Mouse (Mus musculus) frontal cortex, postnatal 10 days (tissue): ENCODE measurements around the gene Zfp462.

Experiments used
- DNase-seq, 2 experiments: peaks; one replicate each; pipeline ENCODE4 v3.0.0; 2022; ENCODE audit warnings: low spot score in 2 of 2, mixed read lengths in 1 of 2

Zfp462 gene

DNA sequence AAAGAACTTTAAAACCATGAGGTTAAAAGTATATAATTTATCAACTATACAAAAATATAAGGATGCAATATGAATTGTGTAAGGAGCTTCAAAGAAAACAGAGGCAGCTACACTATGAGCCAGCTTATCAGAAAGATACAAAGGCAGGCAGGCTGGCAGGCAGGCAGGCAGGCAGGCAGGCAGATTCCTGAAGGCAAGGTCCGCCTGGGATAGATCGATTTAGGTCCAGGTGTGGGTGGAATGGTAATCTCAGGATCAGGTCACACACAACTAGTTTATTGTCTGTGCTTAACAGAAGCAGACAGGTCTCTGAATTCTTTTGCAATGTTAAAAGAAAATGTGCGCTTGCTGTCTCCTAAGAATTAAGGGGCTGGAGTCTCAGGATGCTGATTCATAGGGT, 158.7 kb downstream of the Zfp462 start:
- no peak for DNase-seq

DNA sequence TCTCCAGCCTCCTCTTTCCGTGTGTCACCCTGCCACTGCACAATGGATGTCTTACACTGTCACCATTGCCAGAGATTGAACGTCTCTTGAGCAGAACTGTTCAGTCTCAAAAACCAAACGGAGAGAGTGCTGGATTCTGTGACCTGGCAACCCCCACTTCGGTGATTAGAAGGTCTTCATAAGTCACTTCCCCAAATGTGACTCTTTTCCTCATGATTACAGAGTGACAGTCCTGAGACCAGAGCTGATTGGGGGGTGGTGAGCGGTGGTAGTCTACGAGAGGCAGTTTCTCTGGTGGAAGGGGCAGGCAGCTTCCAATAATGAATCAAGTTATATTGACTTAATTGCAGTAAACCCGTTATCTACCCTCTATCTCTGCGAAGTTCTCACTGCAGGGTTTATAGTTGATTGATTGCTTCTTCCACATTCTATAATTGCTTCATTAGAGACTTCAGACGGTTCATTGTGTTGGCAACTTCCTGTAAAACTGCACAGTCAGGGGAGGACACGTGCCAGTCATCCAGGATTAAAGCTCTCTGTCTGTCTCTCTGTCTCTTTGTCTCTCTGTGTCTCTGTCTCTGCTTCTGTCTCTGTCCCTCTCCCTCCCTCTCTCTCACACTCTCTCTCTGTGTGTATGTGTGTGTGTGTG, 173.1 kb downstream of the Zfp462 start:
- DNase-seq: no peak

DNA sequence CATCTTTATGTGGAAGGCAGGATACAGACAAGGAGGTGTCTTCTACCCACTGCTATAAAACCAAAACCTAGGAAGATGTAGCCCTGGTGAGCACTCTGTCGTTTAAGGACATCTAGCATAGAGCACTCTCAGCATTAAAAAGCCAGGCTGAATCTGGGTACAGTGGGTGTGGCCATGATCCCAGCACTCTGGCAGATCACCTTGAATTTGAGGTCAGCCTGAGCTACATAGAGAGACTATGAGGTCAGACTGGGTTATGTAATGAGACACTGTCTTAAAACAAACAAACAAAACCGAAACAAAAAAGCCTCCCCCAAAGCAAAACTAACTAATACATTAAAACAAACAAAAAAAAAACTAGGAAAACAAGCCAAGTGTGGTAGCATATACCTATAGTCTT, 176.3 kb downstream of the Zfp462 start:
- DNase-seq: no peak

DNA sequence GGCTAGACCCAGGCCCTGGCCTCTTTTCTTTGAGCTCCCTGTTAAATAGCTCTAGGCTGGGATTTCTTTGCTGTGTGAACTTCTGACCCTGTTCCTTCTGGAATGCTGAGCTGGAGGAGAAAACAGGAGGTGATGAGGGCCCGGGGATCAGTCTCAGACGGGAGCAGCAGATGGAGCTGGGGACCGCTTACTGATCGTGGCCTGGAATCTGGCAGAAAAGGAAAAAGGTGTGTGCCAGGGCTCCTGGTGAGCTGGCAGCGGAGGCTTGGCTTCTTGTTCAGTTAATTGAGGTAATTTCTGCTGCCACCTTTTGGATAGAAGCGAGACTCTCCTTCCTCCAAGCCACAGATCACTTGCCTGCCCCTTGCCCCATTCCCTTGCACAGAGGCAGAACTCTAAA, 177.1 kb downstream of the Zfp462 start:
- no peak for DNase-seq

DNA sequence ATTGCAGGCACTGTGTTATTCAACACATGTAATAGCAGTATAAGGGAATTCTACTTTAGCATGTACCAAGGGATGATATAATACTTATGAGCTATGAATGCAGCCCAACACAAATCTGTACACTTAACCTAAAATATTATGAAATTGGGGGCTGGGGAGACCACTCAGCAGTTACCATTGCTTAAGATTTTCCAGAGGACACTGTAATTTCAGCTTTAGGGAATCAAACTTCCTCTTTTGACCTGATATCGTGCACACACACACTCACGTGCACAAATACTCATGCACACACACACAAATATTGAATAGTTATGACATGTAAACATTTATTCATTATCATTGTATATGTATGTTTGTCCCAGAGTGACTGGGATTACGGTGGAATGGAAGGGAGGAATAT, 179.3 kb downstream of the Zfp462 start:
- DNase-seq: no peak

DNA sequence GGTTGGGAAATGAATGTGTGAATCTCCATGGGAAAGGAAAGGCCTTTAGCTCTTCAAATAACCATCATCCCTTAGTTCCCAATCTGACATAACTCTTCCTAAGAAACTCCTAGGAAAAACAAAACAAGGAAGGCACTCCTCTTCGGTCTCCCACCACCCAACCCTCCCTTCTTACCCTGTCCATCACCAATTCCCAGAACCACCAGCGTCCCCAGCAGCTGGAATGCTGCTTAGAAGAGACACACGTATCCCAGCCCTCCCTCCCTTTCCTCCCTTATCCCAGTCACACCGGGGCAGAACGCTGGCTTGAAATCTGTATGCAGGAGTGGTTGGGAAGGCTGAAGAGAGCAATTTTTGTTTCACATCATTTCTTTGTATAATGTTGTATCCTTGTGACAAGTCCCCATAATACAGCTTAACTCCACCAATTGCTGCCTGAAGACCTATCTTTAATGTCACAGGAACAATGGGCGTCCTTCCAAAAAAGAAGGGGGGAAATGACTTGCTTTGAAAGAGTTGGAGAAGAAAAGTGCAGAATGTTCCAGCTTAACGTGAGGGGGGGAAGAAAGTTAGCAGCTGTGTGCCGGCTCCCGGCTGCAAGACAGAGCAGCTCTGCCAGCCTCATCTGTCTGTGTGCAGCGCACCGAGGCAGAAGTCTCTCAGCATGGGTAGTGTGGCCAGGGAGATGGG, 180.3 kb downstream of the Zfp462 start:
- DNase-seq: peak; percentile 14 to 17

DNA sequence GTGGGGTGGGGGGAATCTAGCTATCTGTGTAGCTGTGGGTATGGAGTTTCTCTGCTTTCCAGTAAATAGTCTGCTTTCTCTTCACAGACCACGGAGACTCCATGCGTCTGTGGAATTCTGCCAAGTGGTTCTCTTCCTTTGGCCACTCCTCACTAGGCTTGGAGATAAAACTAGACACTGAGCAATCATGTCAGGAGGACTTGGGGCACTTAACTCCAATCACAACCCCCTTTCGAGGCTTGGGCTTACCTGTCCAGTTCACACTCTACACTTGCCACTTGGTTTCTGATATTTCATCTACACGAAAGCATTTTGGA, 180.8 kb downstream of the Zfp462 start:
- no peak for DNase-seq

DNA sequence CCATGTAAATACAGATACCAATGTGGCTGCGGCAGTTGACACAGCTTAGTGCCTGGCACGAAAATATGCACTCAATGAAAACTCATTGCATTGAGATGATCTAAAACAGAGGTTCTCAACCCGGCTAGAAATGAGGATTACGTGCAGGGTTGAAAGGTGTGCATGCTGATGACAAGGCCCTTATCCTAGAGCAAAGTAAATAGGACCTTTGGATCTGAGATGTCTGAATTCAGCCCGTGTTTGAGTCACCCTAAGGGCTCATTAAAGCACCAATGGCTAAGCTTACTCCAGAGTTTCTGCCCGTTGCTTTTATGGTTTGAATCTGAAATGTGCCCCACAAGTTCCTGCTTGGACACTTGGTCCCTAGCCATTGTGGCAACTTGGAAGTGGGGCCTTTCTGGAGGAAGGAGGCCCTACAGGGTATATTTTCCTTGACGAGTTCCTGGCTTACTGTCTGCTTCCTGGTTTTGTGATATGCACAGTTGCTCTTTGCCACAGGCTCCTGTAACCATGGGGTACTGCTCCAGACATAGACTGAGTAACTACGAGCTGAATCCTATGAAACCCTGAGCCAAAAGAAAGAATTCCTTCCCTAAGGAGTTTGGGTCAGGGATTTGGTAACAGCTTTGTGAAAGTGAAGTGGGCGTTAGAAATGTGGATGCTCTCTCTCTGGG, 182.5 kb downstream of the Zfp462 start:
- no peak for DNase-seq

DNA sequence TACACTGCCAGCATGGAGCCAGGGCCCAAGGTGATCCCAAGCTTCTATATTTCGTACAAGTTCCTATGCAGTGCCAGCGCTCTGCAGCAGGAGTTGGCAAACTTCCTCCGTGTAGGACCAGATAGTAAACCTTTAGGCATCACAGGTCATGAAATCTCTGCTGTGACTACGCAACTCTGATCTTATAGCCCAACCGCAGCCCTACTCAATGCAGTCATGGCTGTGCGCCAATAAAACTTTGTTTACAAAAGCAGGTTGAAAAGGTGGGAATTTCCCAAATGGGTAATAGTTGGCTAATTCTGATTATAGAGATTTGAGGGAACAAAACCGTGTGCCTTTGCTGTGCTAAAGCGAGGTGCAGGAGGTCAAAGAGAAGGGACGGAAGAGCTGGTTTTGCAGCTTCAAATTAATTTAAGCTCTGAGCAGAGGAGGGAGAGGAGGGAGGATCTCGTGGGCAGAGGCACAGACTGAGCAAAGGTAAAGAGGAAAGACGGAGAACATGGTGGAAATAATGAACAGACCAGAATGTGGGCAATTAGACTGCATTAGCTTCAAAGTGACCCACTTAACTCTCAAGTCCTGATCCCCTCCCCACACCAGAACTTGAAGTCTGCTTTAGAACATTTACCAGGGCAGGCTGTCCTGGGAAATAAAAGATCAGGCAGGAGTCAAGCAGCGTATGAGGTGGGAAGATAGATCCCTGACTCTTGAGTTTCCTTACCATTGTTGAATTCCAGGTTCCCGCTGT, 183.4 kb downstream of the Zfp462 start:
- no peak for DNase-seq
